Mouse (Mus musculus) hindbrain, embryonic 15.5 days (tissue): Measurements from ENCODE around the gene Mthfd1l. TPM values are rescaled to one million over a fixed set of nuclear protein-coding genes. Genes with fewer than 3 reads are reported as not detected.

Source experiments
- ATAC-seq: fragments of 200-750 bp; cut with Nextera tagmentation; 2 replicates; pipeline ENCODE4 v1.8.0; 2017; ENCODE audit warnings: low read depth, moderate number of reproducible peaks, moderate TSS enrichment; ENCODE audit not compliant: low FRiP score
- H3K27ac ChIP-seq: fragments of 300-500 bp; sonication (generic); replicated peaks from 2 replicates; pipeline ENCODE4 v1.5.1; 2015; ENCODE audit warnings: mild to moderate bottlenecking, inconsistent platforms
- H3K27me3 ChIP-seq: fragments of 300-500 bp; sonication (generic); 2 replicates; pipeline ENCODE4 v1.6.1; 2015; ENCODE audit warnings: control low read depth, inconsistent platforms
- H3K36me3 ChIP-seq: fragments of 300-500 bp; sonication (generic); 2 replicates; pipeline ENCODE4 v1.6.1; 2015; ENCODE audit warnings: control low read depth, inconsistent platforms
- H3K4me1 ChIP-seq: fragments of 300-500 bp; sonication (generic); replicated peaks from 2 replicates; pipeline ENCODE4 v1.6.1; 2015; ENCODE audit warnings: control low read depth, inconsistent platforms
- H3K4me2 ChIP-seq: fragments of 300-500 bp; sonication (generic); 2 replicates; pipeline ENCODE4 v1.6.1; 2015; ENCODE audit warnings: moderate library complexity, mild to moderate bottlenecking, inconsistent platforms
- H3K4me3 ChIP-seq: fragments of 300-500 bp; sonication (generic); 2 replicates; pipeline ENCODE4 v1.5.1; 2015; ENCODE audit warnings: mild to moderate bottlenecking, inconsistent platforms
- H3K9ac ChIP-seq: fragments of 300-500 bp; sonication (generic); 2 replicates; pipeline ENCODE4 v1.6.1; 2015; ENCODE audit warnings: inconsistent platforms
- H3K9me3 ChIP-seq: fragments of 300-500 bp; sonication (generic); 2 replicates; pipeline ENCODE4 v1.6.1; 2016; ENCODE audit warnings: control low read depth, inconsistent platforms
- WGBS: fragments of 180-500 bp; shearing (Covaris S2); methylation state at CpG from one replicate; pipeline ENCODE4 v1.1.7; 2015; 5-methylcytosine and 5-hydroxymethylcytosine counted together
- polyA plus RNA-seq: library from polyadenylated mRNA; unstranded; fragments of >200 nt; fragmentation: Nextera tagmentation; extraction: Ambion mirVana; gene quantifications from 2 replicates; pipeline ENCODE4 v1.2.1, GENCODE M21; 2015

Gene Mthfd1l
- polyA plus RNA-seq, 1 experiment from 2014 or later: 6.1 TPM

- no peak overlapping the region for H3K4me3 ChIP-seq
- H3K36me3 ChIP-seq: no peaks in the 10 kb centered on the region
- ATAC-seq: no peak
- no peak overlapping the region for H3K4me2 ChIP-seq
- no peaks in the 10 kb centered on the region for H3K27me3 ChIP-seq
- H3K4me1 ChIP-seq: no peaks in the 10 kb centered on the region
- no peaks in the 10 kb centered on the region for H3K9me3 ChIP-seq
- 89% methylated on average over 4 of the region's 4 CpGs for WGBS
- H3K9ac ChIP-seq: no peak overlapping the region
- H3K27ac ChIP-seq: no peak overlapping the region
These were observed 54.5 kb downstream of the Mthfd1l start for GRCm38 (mm10) chr10:4027466-4027865.

- H3K27ac ChIP-seq: no peak overlapping the region
- H3K9me3 ChIP-seq: no peaks in the 10 kb centered on the region
- H3K4me2 ChIP-seq: no peak overlapping the region
- H3K9ac ChIP-seq: no peak overlapping the region
- no peaks in the 10 kb centered on the region for H3K27me3 ChIP-seq
- no peaks in the 10 kb centered on the region for H3K4me1 ChIP-seq
- no peaks in the 10 kb centered on the region for H3K36me3 ChIP-seq
- 88% methylated on average over 15 of the region's 15 CpGs for WGBS
- ATAC-seq: no peak
- no peak overlapping the region for H3K4me3 ChIP-seq
These were observed 56.0 kb downstream of the Mthfd1l start for GRCm38 (mm10) chr10:4028851-4029442.

GRCm38 (mm10) chr10:4033761-4034160, 60.8 kb downstream of the Mthfd1l start:
- H3K9ac ChIP-seq: no peak overlapping the region
- H3K36me3 ChIP-seq: no peaks in the 10 kb centered on the region
- ATAC-seq: no peak
- no peak overlapping the region for H3K4me3 ChIP-seq
- no peak overlapping the region for H3K4me2 ChIP-seq
- no peaks in the 10 kb centered on the region for H3K9me3 ChIP-seq
- no peaks in the 10 kb centered on the region for H3K27me3 ChIP-seq
- H3K4me1 ChIP-seq: no peaks in the 10 kb centered on the region
- no peak overlapping the region for H3K27ac ChIP-seq
- WGBS: 87% methylated on average over 9 of the region's 9 CpGs

GRCm38 (mm10) chr10:4036476-4036875, 63.6 kb downstream of the Mthfd1l start:
- ATAC-seq: no peak

GRCm38 (mm10) chr10:4037066-4037465, 64.1 kb downstream of the Mthfd1l start:
- Histone ChIP-seq H3K4me2 (no peak overlapping the region), H3K36me3 (no peaks in the 10 kb centered on the region), H3K9ac (no peak overlapping the region), H3K27ac (no peak overlapping the region), H3K4me1 (no peaks in the 10 kb centered on the region), H3K4me3 (no peak overlapping the region), H3K27me3 (no peaks in the 10 kb centered on the region), H3K9me3 (no peaks in the 10 kb centered on the region)
- WGBS: 62% methylated on average over 3 of the region's 3 CpGs
- ATAC-seq: no peak; the same call in 1 of the 2 replicates

More at GRCm38 (mm10) chr10:4036476-4036875, 63.6 kb downstream of the Mthfd1l start:
- 95% methylated on average over 7 of the region's 7 CpGs for WGBS
- Histone ChIP-seq H3K9me3 (no peaks in the 10 kb centered on the region), H3K36me3 (no peaks in the 10 kb centered on the region), H3K27ac (no peak overlapping the region), H3K4me3 (no peak overlapping the region), H3K9ac (no peak overlapping the region), H3K4me1 (no peaks in the 10 kb centered on the region), H3K27me3 (no peaks in the 10 kb centered on the region), H3K4me2 (no peak overlapping the region)

- no peak overlapping the region for H3K4me3 ChIP-seq
- no peak for ATAC-seq
- WGBS: 95% methylated on average over 11 of the region's 11 CpGs
- no peak overlapping the region for H3K9ac ChIP-seq
- H3K4me2 ChIP-seq: no peak overlapping the region
- H3K27me3 ChIP-seq: no peaks in the 10 kb centered on the region
- no peaks in the 10 kb centered on the region for H3K9me3 ChIP-seq
- H3K27ac ChIP-seq: no peak overlapping the region
- no peaks in the 10 kb centered on the region for H3K36me3 ChIP-seq
- H3K4me1 ChIP-seq: no peaks in the 10 kb centered on the region
These were observed 65.7 kb downstream of the Mthfd1l start for GRCm38 (mm10) chr10:4038576-4038975.

- ATAC-seq: no peak
These were observed 68.8 kb downstream of the Mthfd1l start for GRCm38 (mm10) chr10:4041691-4042090.

GRCm38 (mm10) chr10:4044421-4044820, 71.5 kb downstream of the Mthfd1l start:
- Histone ChIP-seq H3K4me2 (no peak overlapping the region), H3K27me3 (no peaks in the 10 kb centered on the region), H3K36me3 (no peaks in the 10 kb centered on the region), H3K27ac (no peak overlapping the region), H3K4me3 (no peak overlapping the region), H3K4me1 (no peaks in the 10 kb centered on the region), H3K9ac (no peak overlapping the region), H3K9me3 (no peaks in the 10 kb centered on the region)
- ATAC-seq: no peak
- WGBS: 75% methylated on average over 7 of the region's 7 CpGs

More at GRCm38 (mm10) chr10:4041691-4042090, 68.8 kb downstream of the Mthfd1l start:
- H3K36me3 ChIP-seq: no peaks in the 10 kb centered on the region
- H3K9me3 ChIP-seq: no peaks in the 10 kb centered on the region
- no peak overlapping the region for H3K27ac ChIP-seq
- WGBS: 79% methylated on average over 9 of the region's 9 CpGs
- H3K4me3 ChIP-seq: no peak overlapping the region
- no peak overlapping the region for H3K4me2 ChIP-seq
- H3K27me3 ChIP-seq: no peaks in the 10 kb centered on the region
- H3K9ac ChIP-seq: no peak overlapping the region
- H3K4me1 ChIP-seq: no peaks in the 10 kb centered on the region

- Histone ChIP-seq H3K9me3 (no peaks in the 10 kb centered on the region), H3K4me1 (no peaks in the 10 kb centered on the region), H3K4me2 (no peak overlapping the region), H3K4me3 (no peak overlapping the region), H3K36me3 (no peaks in the 10 kb centered on the region), H3K27ac (no peak overlapping the region), H3K27me3 (no peaks in the 10 kb centered on the region), H3K9ac (no peak overlapping the region)
- no peak for ATAC-seq
- 76% methylated on average over 3 of the region's 4 CpGs for WGBS
These were observed 73.6 kb downstream of the Mthfd1l start for GRCm38 (mm10) chr10:4046496-4046895.

GRCm38 (mm10) chr10:4047666-4048065, 74.7 kb downstream of the Mthfd1l start:
- 82% methylated on average over 6 of the region's 6 CpGs for WGBS
- no peak overlapping the region for H3K4me3 ChIP-seq
- no peaks in the 10 kb centered on the region for H3K4me1 ChIP-seq
- H3K27ac ChIP-seq: no peak overlapping the region
- no peak for ATAC-seq
- no peak overlapping the region for H3K9ac ChIP-seq
- no peaks in the 10 kb centered on the region for H3K27me3 ChIP-seq
- no peaks in the 10 kb centered on the region for H3K9me3 ChIP-seq
- no peaks in the 10 kb centered on the region for H3K36me3 ChIP-seq
- H3K4me2 ChIP-seq: no peak overlapping the region

- Histone ChIP-seq H3K27ac (no peak overlapping the region), H3K27me3 (no peaks in the 10 kb centered on the region), H3K9ac (no peak overlapping the region), H3K4me3 (no peak overlapping the region), H3K4me1 (no peaks in the 10 kb centered on the region), H3K4me2 (no peak overlapping the region), H3K9me3 (no peaks in the 10 kb centered on the region), H3K36me3 (no peaks in the 10 kb centered on the region)
- no peak for ATAC-seq
- WGBS: 96% methylated on average over 4 of the region's 4 CpGs
These were observed 77.3 kb downstream of the Mthfd1l start for GRCm38 (mm10) chr10:4050236-4050635.

- H3K4me2 ChIP-seq: no peak overlapping the region
- H3K9ac ChIP-seq: no peak overlapping the region
- ATAC-seq: no peak
- H3K27me3 ChIP-seq: no peaks in the 10 kb centered on the region
- H3K4me3 ChIP-seq: no peak overlapping the region
- H3K4me1 ChIP-seq: no peaks in the 10 kb centered on the region
- WGBS: 89% methylated on average over 4 of the region's 4 CpGs
- H3K36me3 ChIP-seq: no peaks in the 10 kb centered on the region
- no peak overlapping the region for H3K27ac ChIP-seq
- H3K9me3 ChIP-seq: no peaks in the 10 kb centered on the region
These were observed 79.8 kb downstream of the Mthfd1l start for GRCm38 (mm10) chr10:4052711-4053110.
